Mouse (Mus musculus) bone marrow, adult 2 months (tissue): ENCODE measurements around the gene Defb23.
"Not testable (repeated sequence)": the region's sequence is repeated elsewhere in the genome, so short reads cannot be mapped to it uniquely, and the experiment has no call there.

Source experiments
- CTCF ChIP-seq: fragments of 200-500 bp; IDR thresholded peaks from 2 replicates; pipeline ENCODE4 v1.5.1; 2011; ENCODE audit warnings: low read length, control low read depth; ENCODE audit not compliant: control insufficient read depth, insufficient read depth
- POLR2A ChIP-seq: fragments of 200-500 bp; IDR thresholded peaks from 2 replicates; pipeline ENCODE4 v1.6.1; 2011; ENCODE audit warnings: low read depth, mild to moderate bottlenecking, control low read depth, low read length, borderline replicate concordance; ENCODE audit not compliant: control insufficient read depth

GRCm38 (mm10) chr2:152428481-152428880 is 35.9 kb downstream of the Defb23 start:
- TF ChIP-seq CTCF, POLR2A: not testable (repeated sequence)
